9 mouse cellular contexts compared by ENCODE assay signal in genomic region chr14:103345011-103345410, GRCm38 (mm10). TPM values are rescaled to one million over a fixed set of nuclear protein-coding genes. Genes with fewer than 3 reads are reported as not detected.
DNase-seq lines count a peak whose midpoint lies in the region; ATAC-seq lines count a peak whose summit lies in the region.
"Had no signal": no experiment of that assay in that cellular context is flagged by ENCODE, and none has a peak within 500 bp of the region (broad histone marks: within the 10 kb centered on the region; RNA-seq: fewer than 3 reads in every experiment).

No protein-coding gene starts in this region.

- no peaks in the 10 kb centered on the region for H3K36me3 ChIP-seq in lung, embryonic 15.5 days
- H3K36me3 ChIP-seq in forebrain, embryonic 10.5 days (replicated peaks) = no peaks in the 10 kb centered on the region
- H3K36me3 ChIP-seq in limb, embryonic 11.5 days (ENCODE audit: control insufficient read depth, insufficient read depth, low read length) = no peaks in the 10 kb centered on the region
- H3K36me3 ChIP-seq in neural tube, embryonic 15.5 days = no peaks in the 10 kb centered on the region

- H3K27me3 ChIP-seq in lung, embryonic 15.5 days = no peaks in the 10 kb centered on the region
- H3K27me3 ChIP-seq in forebrain, embryonic 10.5 days (ENCODE audit: poor library complexity, severe bottlenecking) = peaks cover 8% of the 10 kb centered on the region
- H3K27me3 ChIP-seq in limb, embryonic 11.5 days (ENCODE audit: control insufficient read depth, insufficient read depth, low read length) = no peaks in the 10 kb centered on the region
- H3K27me3 ChIP-seq in neural tube, embryonic 15.5 days (replicated peaks) = no peaks in the 10 kb centered on the region

- WGBS in lung, embryonic 15.5 days = 36% methylated on average over 2 of the region's 2 CpGs
- WGBS in forebrain, embryonic 10.5 days = 63% methylated on average over 2 of the region's 2 CpGs
- 56% methylated on average over 2 of the region's 2 CpGs for WGBS in limb, embryonic 11.5 days
- WGBS in neural tube, embryonic 15.5 days = 35% methylated on average over 2 of the region's 2 CpGs

- H3K27ac ChIP-seq in lung, embryonic 15.5 days = no peak overlapping the region
- no peak overlapping the region for H3K27ac ChIP-seq in forebrain, embryonic 10.5 days
- H3K27ac ChIP-seq in limb, embryonic 11.5 days (replicated peaks; ENCODE audit: low read depth, low read length) = no peak overlapping the region
- no peak overlapping the region; the same call in 1 of the 2 replicates for H3K27ac ChIP-seq in neural tube, embryonic 15.5 days (replicated peaks)

- no peaks in the 10 kb centered on the region for H3K9me3 ChIP-seq in lung, embryonic 15.5 days
- no peaks in the 10 kb centered on the region for H3K9me3 ChIP-seq in forebrain, embryonic 10.5 days
- H3K9me3 ChIP-seq in limb, embryonic 11.5 days (ENCODE audit: control insufficient read depth, low read length) = no peaks in the 10 kb centered on the region
- no peaks in the 10 kb centered on the region for H3K9me3 ChIP-seq in neural tube, embryonic 15.5 days (replicated peaks)

- H3K4me3 ChIP-seq in lung, embryonic 15.5 days = peak overlapping the region; percentile 82
- peak overlapping the region; percentile 69 for H3K4me3 ChIP-seq in forebrain, embryonic 10.5 days
- peak overlapping the region; percentile 84; the same call in 1 of the 2 replicates for H3K4me3 ChIP-seq in limb, embryonic 11.5 days (ENCODE audit: low read depth, low read length)
- H3K4me3 ChIP-seq in neural tube, embryonic 15.5 days (replicated peaks) = peak overlapping the region; percentile 66

- peak overlapping the region; percentile 67 for H3K4me2 ChIP-seq in lung, embryonic 15.5 days
- H3K4me2 ChIP-seq in limb, embryonic 11.5 days (ENCODE audit: low read depth, severe bottlenecking) = peak overlapping the region; percentile 72
- peak overlapping the region; percentile 81 for H3K4me2 ChIP-seq in neural tube, embryonic 15.5 days

- peaks cover 18% of the 10 kb centered on the region for H3K4me1 ChIP-seq in lung, embryonic 15.5 days
- peaks cover 38% of the 10 kb centered on the region for H3K4me1 ChIP-seq in forebrain, embryonic 10.5 days
- no peaks in the 10 kb centered on the region for H3K4me1 ChIP-seq in limb, embryonic 11.5 days (ENCODE audit: control insufficient read depth, insufficient read depth, low read length)
- H3K4me1 ChIP-seq in neural tube, embryonic 15.5 days = peaks cover 41% of the 10 kb centered on the region

- no peak for ATAC-seq in lung, embryonic 15.5 days (ENCODE audit: borderline replicate concordance, extremely low read depth, low FRiP score, low TSS enrichment)
- ATAC-seq in limb, embryonic 11.5 days (ENCODE audit: insufficient number of reproducible peaks, low FRiP score, low TSS enrichment, low read depth) = no peak
- ATAC-seq in neural tube, embryonic 15.5 days (ENCODE audit: low FRiP score) = no peak

- H3K9ac ChIP-seq in lung, embryonic 15.5 days = no peak overlapping the region
- H3K9ac ChIP-seq in limb, embryonic 11.5 days (ENCODE audit: low read length) = no peak overlapping the region
- peak overlapping the region; percentile 75 for H3K9ac ChIP-seq in neural tube, embryonic 15.5 days (replicated peaks)

- no peak for DNase-seq in lung, postnatal 4 days
- DNase-seq in forebrain, embryonic 10.5 days (ENCODE audit: extremely low spot score, low spot score) = no peak
- no peak for DNase-seq in limb, embryonic 11.5 days (ENCODE audit: low spot score)
- no peak for DNase-seq in adrenal gland, postnatal 4 days (ENCODE audit: low spot score in 2 of 2)
- DNase-seq in thymus, adult 18-20 months = no peak
- DNase-seq in ovary, postnatal 36 days (ENCODE audit: low spot score) = no peak
- DNase-seq: thymus, adult 2 months had no signal

RNA-seq across cellular contexts. Expression of gene Mycbp2, which starts 1.6 kb away (rescaled TPM):
- 14.1 and 16.5 TPM in 2 replicates for polyA plus RNA-seq in lung, embryonic 15.5 days (2015; fragmentation: Nextera tagmentation; extraction: Ambion mirVana)
- polyA plus RNA-seq in forebrain, embryonic 10.5 days (2016; fragmentation: Nextera tagmentation; extraction: Ambion mirVana) = 15.2 and 17.2 TPM in 2 replicates
- polyA plus RNA-seq in limb, embryonic 11.5 days (2014; fragmentation: Nextera tagmentation; extraction: Ambion mirVana) = 19.4 and 21.7 TPM in 2 replicates
- polyA plus RNA-seq in neural tube, embryonic 15.5 days (2015; fragmentation: Nextera tagmentation; extraction: Ambion mirVana) = 51.0 and 57.9 TPM in 2 replicates
- 10 to 100 TPM; 45.2 to 51.2 TPM for total RNA-seq in adrenal gland, postnatal 4 days (2021)
